Mouse (Mus musculus): Measurements from ENCODE around the gene Rdh1.

GRCm38 (mm10) chr10:127725136-127725535 is 34.4 kb upstream of the Rdh1 start:
- no peak for TF ChIP-seq CTCF (IDR thresholded peaks at IDR 0.05)
- TF ChIP-seq POLR2A (IDR thresholded peaks at IDR 0.05; ENCODE audit: insufficient read depth, low read depth, low read length), result no peak

All from heart, adult 2 months (tissue).